Mouse (Mus musculus): ENCODE measurements at regions not wholly inside any gene's neighbourhood (a gene's known extent, or its start where the extent isn't known, plus 50 kb on each side); places are given as distances from the start of the nearest gene placed in this dataset.

- TF ChIP-seq EP300 (IDR thresholded peaks at IDR 0.05; ENCODE audit: low read length) = no peak
- TF ChIP-seq MAX (IDR thresholded peaks at IDR 0.05; ENCODE audit: low read length) = no peak
- no peak for TF ChIP-seq UBTF (IDR thresholded peaks at IDR 0.05; ENCODE audit: low read depth, low read length)
- TF ChIP-seq POLR2AphosphoS2 (IDR thresholded peaks at IDR 0.05; ENCODE audit: low read depth, low read length) = no peak
- no peak for TF ChIP-seq POLR2A (IDR thresholded peaks at IDR 0.05; ENCODE audit: low read depth, low read length)
- TF ChIP-seq ELF1 (IDR thresholded peaks at IDR 0.05; ENCODE audit: low read depth, low read length) = no peak
- no peak for TF ChIP-seq USF1 (IDR thresholded peaks at IDR 0.05; ENCODE audit: low read depth, low read length)
- no peak for TF ChIP-seq MAZ (IDR thresholded peaks at IDR 0.05; ENCODE audit: low read depth, low read length)
- TF ChIP-seq RCOR1 (conservative IDR thresholded peaks at IDR 0.05; ENCODE audit: low read depth, low read length) = no peak
- no peak for TF ChIP-seq CTCF (conservative IDR thresholded peaks at IDR 0.05 in 1 of 2, IDR thresholded peaks at IDR 0.05 in 1 of 2; ENCODE audit: low read depth in 2 of 2, low read length in 2 of 2)
- TF ChIP-seq E2F4 (IDR thresholded peaks at IDR 0.05; ENCODE audit: insufficient replicate concordance, low read depth, low read length) = no peak
- no peak for TF ChIP-seq NELFE (IDR thresholded peaks at IDR 0.05; ENCODE audit: low read depth, low read length)
- TF ChIP-seq MYC (IDR thresholded peaks at IDR 0.05; ENCODE audit: low read depth, low read length) = no peak
- no peak for TF ChIP-seq NRF1 (IDR thresholded peaks at IDR 0.05; ENCODE audit: low read depth, low read length)
Measured at GRCm38 (mm10) chr2:169431516-169431915, 156.0 kb downstream of the Gm11011 start.

Measured in CH12.LX (cell line).